Mouse (Mus musculus): ENCODE data around the gene Tekt4. TPM values are rescaled to one million over a fixed set of nuclear protein-coding genes. Genes with fewer than 3 reads are reported as not detected.

Gene Tekt4
- polyA plus RNA-seq (2012; rRNA removed): 0.43 and 0.64 TPM in 2 replicates

DNA sequence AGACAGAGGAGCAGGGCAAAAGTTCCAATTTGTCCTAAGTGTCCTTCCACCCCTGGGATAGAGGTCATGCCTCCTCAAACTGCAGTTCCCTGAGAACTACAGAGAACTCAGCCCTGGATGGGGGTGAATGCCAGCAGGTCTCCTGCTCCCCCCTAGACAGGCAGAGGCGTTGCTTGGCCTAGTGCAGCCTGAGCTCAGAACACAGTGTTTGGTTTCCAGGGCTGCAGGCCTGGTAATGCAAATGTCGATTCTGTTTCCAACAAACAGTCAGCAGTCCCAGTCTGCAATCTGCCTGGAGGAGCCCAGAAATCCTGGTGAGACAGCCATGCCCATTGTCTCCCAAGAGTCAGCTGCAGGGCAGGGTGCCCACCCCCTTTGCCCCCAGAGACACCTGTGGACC is at the start of gene Tekt4:
Gene Tekt4 (plus strand): TSS at position 344 of the 400 bp plus-strand sequence.

DNA sequence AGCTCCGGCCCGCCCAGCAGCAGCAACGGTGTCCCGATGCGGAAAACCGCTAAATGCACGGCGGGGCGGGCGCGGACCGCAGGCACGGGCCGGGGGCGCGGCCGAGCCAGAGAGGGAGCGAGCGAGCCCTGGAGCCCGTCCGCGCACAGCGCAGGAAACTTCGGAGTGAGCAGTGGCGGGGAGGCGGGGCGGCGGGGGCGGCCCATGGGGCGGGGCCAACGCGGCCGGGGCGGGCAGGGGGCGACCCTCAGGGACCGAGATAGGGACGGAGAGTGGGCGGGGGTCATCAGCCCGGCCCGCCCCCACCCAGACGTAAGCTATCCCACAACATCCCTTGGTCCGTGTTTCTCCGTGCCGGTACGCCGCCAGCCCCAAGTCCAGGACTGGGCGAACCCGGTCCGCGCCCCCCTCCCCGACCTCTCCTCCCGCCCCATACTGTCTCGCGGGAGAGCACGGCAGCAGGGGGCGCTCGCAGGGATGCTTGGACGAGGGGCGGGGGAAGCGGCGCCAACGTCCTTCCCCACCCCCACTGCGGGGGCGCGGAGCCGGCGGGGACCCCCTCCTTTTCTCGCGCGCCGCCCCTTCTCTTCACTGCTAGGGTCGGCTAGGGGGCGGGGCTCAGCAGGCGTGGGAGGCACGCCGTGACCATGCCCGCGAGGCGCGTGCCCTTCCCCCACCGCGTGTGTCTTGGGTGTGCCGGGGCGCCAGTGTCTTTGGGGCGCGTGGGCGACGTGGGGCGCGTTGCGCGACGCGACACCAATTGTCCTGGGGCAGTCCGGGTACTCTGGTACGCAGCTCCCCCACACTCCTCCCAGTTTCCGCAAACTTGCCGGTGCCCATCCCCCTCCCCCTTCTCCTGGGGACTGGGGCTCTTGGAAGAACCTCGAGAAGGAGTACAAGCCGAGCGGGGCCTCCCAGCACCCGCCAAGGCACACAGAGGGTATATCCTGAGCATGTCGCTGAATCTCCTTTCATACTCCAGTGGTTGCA is 20.5 kb upstream of the Tekt4 start, which contains the start of gene Cacna1h:
Gene Cacna1h (minus strand): TSS at position 167 of the 990 bp plus-strand sequence.

DNA sequence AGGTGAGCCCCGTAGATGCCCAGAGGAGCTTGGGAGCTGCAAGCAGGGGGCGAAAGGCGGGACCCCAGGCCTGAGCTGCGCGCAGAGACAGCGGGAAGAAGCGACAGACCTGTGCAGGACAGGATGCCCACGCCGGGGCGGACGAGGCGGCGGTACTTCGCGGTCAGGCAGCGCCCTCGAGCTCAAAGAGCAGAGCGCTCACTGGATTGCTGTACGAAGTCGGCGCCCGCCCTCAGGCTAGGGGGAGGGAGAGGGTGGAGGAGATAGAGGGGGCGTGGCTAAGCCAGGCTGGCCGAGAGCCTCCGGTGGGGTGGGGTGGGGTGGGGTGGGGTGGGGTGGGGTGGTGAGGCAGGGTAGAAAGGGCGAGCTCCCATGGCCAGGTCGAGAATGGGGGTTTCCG is 42.6 kb downstream of the Tekt4 start, which contains the start of gene Sstr5:
Gene Sstr5 (minus strand): TSS at position 276 of the 400 bp plus-strand sequence.

Other genes starting within 250 kb of the Tekt4 start
- gene Gnptg, start 214.5 kb upstream of the Tekt4 start, polyA plus RNA-seq (2012; rRNA removed): 13.8 and 14.6 TPM in 2 replicates
- 12.0 and 12.2 TPM in 2 replicates for gene Tsr3, start 214.4 kb upstream of the Tekt4 start, polyA plus RNA-seq (2012; rRNA removed)
- 0.56 and 1.2 TPM in 2 replicates for gene Baiap3, start 198.3 kb upstream of the Tekt4 start, polyA plus RNA-seq (2012; rRNA removed)
- gene Ube2i, start 180.0 kb upstream of the Tekt4 start, polyA plus RNA-seq (2012; rRNA removed): 125 and 133 TPM in 2 replicates
- 2.7 and 3.8 TPM in 2 replicates for gene Prss34, start 156.2 kb upstream of the Tekt4 start, polyA plus RNA-seq (2012; rRNA removed)
- not detected in 2 replicates for gene Prss28, start 146.0 kb upstream of the Tekt4 start, polyA plus RNA-seq (2012; rRNA removed)
- gene Prss29, start 136.0 kb upstream of the Tekt4 start, polyA plus RNA-seq (2012; rRNA removed): not detected in 2 replicates
- gene Tpsab1, start 109.1 kb upstream of the Tekt4 start, polyA plus RNA-seq (2012; rRNA removed): 0.02 and 0.05 TPM in 2 replicates
- gene Tpsb2, start 88.3 kb upstream of the Tekt4 start, polyA plus RNA-seq (2012; rRNA removed): 0.43 and 0.61 TPM in 2 replicates
- gene Tpsg1, start 85.3 kb upstream of the Tekt4 start, polyA plus RNA-seq (2012; rRNA removed): 0.05 TPM in 1 of 2 replicates, not detected in the other
- gene Cacna1h, start 20.8 kb upstream of the Tekt4 start, polyA plus RNA-seq (2012; rRNA removed): 0.38 and 0.97 TPM in 2 replicates
- not detected in 2 replicates for gene Sstr5, start 42.7 kb downstream of the Tekt4 start, polyA plus RNA-seq (2012; rRNA removed)
- 0.02 and 0.05 TPM in 2 replicates for gene Sox8, start 116.1 kb downstream of the Tekt4 start, polyA plus RNA-seq (2012; rRNA removed)
- gene Lmf1, start 124.5 kb downstream of the Tekt4 start, polyA plus RNA-seq (2012; rRNA removed): 5.2 and 6.2 TPM in 2 replicates

Measured in liver, embryonic 18 days (tissue).